Mouse (Mus musculus) spleen, postnatal 36 days (tissue): ENCODE data around the gene Btbd11.

ENCODE experiments used
- DNase-seq, 2 experiments: peaks; one replicate each; pipeline ENCODE4 v3.0.0; 2022; ENCODE audit warnings: low spot score in 2 of 2, mixed read lengths in 1 of 2

Gene Btbd11

GRCm38 (mm10) chr10:85420851-85421628, 34.4 kb downstream of the Btbd11 start:
- DNase-seq = no peak

- DNase-seq = no peak
Measured at GRCm38 (mm10) chr10:85421629-85422012, 35.0 kb downstream of the Btbd11 start.

DNA sequence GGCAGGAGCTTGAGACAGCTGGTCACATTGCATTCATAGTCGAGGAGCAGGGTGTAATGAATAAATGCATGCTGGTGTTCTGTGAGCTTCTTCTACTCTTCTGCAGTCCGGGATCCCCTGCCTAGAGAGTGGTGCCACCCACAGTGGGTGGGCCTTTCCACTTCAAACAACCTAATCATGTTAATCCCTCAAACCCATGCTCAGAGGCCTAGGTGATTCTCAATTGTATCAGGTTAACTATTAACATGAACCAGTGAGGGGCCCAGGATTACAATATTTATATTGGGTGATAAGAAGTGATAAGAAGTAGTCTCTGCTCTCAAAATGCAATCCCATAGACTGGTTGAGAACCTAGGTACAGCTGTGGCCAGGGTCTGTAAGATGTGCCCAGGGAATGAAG, 39.1 kb downstream of the Btbd11 start:
- DNase-seq = no peak

DNA sequence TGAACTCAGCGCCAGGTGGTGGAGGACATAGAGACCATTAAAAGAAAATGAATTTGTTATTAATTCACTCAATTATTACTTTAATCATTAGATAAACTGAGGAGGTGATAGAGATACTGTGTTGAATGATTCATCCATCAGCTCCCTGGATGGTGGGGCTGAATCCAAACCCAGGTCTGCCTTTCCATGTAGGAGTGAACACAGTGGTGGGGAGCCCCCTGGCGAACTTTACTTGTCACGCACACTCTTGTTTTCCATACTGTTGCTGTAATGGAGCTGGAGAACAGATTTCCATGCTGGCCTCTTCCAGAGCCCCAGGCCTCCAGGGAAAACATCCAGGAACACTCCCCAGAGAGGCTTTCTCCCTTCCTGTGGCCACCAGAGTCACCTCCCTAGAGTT, 50.6 kb downstream of the Btbd11 start:
- DNase-seq = no peak

DNA sequence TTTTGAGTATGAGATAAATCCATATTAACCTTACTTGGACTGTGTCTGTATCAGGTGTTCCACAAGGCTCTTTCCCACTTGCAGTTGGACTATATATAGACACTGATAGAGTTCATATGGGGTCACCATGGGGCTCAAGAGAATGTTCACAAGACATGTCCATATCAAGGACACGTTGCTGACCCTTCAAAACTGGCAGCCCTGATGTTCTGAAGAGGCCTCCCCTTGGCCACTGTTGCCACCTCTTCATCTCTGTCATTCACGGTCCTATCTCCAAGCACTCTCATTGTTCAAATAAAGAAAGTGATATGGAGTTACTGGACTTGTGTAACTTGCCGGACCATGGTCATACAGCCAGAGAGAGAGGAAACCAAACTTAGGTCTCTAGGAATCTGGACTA, 56.8 kb downstream of the Btbd11 start:
- no peak for DNase-seq

DNA sequence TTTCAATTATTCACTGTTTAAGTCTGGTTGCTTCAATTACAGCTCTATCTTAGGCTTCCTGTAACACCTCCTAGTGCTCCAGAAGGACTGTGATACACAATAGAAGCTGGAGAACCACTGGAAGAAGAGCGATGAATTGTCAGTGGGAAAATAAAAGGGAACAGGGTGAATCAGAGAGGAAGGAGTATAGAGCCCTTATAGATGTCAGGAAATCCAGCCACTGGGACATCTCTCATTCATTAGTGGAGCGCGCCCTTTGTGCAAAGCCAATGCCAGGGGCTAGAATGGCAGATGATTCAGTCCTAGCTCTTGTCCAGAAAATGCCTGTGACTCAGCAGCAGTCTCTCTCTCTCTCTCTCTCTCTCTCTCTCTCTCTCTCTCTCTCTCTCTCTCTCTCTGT, 59.3 kb downstream of the Btbd11 start:
- DNase-seq = no peak

GRCm38 (mm10) chr10:85446700-85447099, 60.1 kb downstream of the Btbd11 start:
- no peak for DNase-seq

DNA sequence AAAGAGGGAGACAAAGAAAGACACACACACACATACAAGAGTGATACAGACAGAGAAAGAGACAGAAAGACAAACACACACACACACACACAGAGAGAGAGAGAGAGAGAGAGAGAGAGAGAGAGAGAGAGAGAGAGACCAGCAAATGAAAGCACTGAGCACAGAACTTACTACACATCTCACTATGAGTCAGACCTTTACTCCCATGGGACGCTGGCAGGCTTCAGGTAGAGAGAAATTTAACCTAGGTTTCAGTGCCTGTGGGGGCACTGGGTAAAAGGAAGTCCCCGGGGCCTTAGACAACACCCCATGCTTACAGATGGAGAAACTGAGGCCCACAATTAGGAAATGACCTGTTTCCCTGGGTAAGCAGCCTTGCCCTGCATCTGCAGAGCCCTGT, 61.3 kb downstream of the Btbd11 start:
- no peak for DNase-seq

DNA sequence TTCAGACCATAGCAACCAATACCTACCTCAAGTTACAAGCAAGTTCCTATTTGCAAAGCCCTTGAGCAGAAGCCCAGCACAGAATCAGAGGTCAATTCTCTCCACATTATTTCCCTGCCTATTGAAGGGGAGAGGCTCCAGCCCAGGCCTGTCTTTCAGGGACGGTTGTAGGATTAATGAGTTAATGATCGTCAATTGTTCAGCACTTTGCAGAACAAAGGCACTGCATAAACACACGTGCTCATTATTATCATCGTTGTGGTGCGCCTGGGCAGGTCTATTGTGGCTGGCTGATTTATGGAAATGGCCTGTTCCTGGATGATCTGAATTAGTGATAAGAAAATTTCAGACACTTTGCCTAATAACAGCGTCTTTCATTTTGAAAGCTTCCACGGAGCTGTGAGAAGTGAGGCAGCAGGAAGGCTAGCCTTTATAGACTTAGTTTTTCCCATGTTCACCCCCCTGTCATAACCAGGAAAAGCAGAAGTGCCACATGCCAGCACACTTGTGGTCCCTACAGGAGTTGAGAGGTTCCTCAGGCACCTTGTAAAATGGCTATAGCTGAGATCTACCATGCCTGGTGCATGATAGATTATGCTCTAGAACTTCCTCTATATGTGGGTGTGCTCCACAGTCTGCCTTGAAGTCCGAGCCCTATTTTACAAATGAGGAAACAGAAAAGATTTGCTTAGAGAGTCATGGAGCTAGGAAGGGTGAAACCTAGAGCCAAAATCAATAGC, 65.2 kb downstream of the Btbd11 start:
- no peak for DNase-seq

DNA sequence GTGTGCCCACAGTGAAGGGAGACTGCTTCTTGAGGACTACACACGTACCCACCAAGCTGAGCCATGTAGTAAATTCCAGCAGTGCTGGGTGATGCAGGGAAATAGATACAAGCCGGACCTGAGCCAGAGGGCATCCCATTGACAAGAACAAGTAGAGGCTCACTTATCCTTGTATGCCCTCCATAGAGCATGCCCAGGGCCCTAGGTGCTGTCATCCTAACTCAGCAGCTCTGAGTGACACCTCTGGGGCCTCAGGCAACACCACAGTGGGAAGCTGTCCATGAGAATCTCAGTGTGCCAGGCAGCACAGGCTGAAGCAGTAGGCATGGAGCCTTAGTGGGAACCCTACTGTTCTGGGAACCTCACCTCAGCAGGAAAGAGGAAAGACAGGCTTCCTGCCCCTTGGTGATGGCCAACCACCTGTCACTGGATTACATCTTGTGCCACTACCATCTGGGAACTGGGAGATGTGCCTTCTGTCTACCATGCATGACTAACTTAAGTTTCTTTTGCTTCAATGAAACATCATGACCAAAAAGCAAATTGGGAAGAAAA, 66.7 kb downstream of the Btbd11 start:
- no peak for DNase-seq

- no peak for DNase-seq
Measured at GRCm38 (mm10) chr10:85455985-85456384, 69.4 kb downstream of the Btbd11 start.

- no peak for DNase-seq
Measured at GRCm38 (mm10) chr10:85458744-85459344, 72.2 kb downstream of the Btbd11 start.

- no peak for DNase-seq
Measured at GRCm38 (mm10) chr10:85460736-85461135, 74.1 kb downstream of the Btbd11 start.

GRCm38 (mm10) chr10:85464152-85464551, 77.5 kb downstream of the Btbd11 start:
- DNase-seq = no peak

GRCm38 (mm10) chr10:85465516-85466408, 79.1 kb downstream of the Btbd11 start:
- DNase-seq = no peak

- DNase-seq = no peak
Measured at GRCm38 (mm10) chr10:85466409-85466761, 79.8 kb downstream of the Btbd11 start.

- DNase-seq = no peak
Measured at GRCm38 (mm10) chr10:85467393-85467792, 80.8 kb downstream of the Btbd11 start.

GRCm38 (mm10) chr10:85468527-85468926, 81.9 kb downstream of the Btbd11 start:
- DNase-seq = no peak

GRCm38 (mm10) chr10:85469341-85469740, 82.7 kb downstream of the Btbd11 start:
- DNase-seq = no peak

DNA sequence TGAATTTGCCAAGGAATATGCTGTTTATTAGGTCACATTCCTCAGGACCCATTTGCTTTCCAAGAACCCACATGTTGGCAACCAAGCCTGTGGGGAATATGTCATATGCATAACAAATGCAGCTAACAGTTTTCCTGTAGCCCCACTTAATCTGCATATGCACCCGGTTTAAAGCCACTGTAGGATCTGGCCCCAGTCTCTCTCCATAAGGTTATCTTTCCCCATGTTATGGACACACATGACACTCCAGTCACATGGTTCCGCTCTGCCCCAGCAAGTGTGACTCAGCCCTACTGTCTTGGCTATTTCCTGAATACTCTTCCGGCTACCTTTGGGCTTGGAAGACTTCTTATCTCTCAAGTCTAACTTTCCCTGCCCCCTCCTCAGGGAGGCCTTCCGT, 86.7 kb downstream of the Btbd11 start:
- DNase-seq = no peak

- DNase-seq = no peak
Measured at GRCm38 (mm10) chr10:85473871-85474270, 87.3 kb downstream of the Btbd11 start.
